24 mouse cellular contexts compared by ENCODE assay signal in genomic region chr4:30099166-30099565, GRCm38 (mm10).
DNase-seq lines count a peak whose midpoint lies in the region; ATAC-seq and TF ChIP-seq lines count a peak whose summit lies in the region.
"Had no signal": no experiment of that assay in that cellular context is flagged by ENCODE, and none has a peak within 500 bp of the region (broad histone marks: within the 10 kb centered on the region; RNA-seq: fewer than 3 reads in every experiment).

No protein-coding gene starts in this region.

- H3K9me3 ChIP-seq in hindbrain, postnatal 0 days (ENCODE audit: low read length): no peaks in the 10 kb centered on the region
- H3K9me3 ChIP-seq in hindbrain, embryonic 10.5 days: no peaks in the 10 kb centered on the region
- no peaks in the 10 kb centered on the region for H3K9me3 ChIP-seq in midbrain, embryonic 14.5 days (ENCODE audit: control insufficient read depth, low read length)
- H3K9me3 ChIP-seq in midbrain, embryonic 16.5 days (replicated peaks; ENCODE audit: control insufficient read depth, low read length, poor library complexity, severe bottlenecking): no peaks in the 10 kb centered on the region
- H3K9me3 ChIP-seq: embryonic facial prominence, embryonic 10.5 days; embryonic facial prominence, embryonic 13.5 days; forebrain, embryonic 12.5 days; forebrain, embryonic 15.5 days; heart, embryonic 12.5 days; heart, embryonic 15.5 days had no signal

- 71% methylated on average over 2 of the region's 2 CpGs for WGBS in hindbrain, postnatal 0 days
- WGBS in hindbrain, embryonic 10.5 days: 82% methylated on average over 2 of the region's 2 CpGs
- WGBS in midbrain, embryonic 14.5 days: 51% methylated on average over 2 of the region's 2 CpGs
- 52% methylated on average over 2 of the region's 2 CpGs for WGBS in midbrain, embryonic 16.5 days

- no peak for TF ChIP-seq CTCF in hindbrain, postnatal 0 days (IDR thresholded peaks at IDR 0.05; ENCODE audit: low read depth)

- no peak overlapping the region for H3K4me2 ChIP-seq in hindbrain, postnatal 0 days (ENCODE audit: low read depth, low read length)
- no peak overlapping the region for H3K4me2 ChIP-seq in midbrain, embryonic 14.5 days (ENCODE audit: low read length)
- H3K4me2 ChIP-seq in midbrain, embryonic 16.5 days (ENCODE audit: low read length): no peak overlapping the region
- H3K4me2 ChIP-seq: embryonic facial prominence, embryonic 13.5 days; forebrain, embryonic 12.5 days; forebrain, embryonic 15.5 days; heart, embryonic 12.5 days; heart, embryonic 15.5 days; hindbrain, embryonic 14.5 days had no signal

- peak; percentile 70 to 72 for DNase-seq in cerebellum, postnatal 14 days
- DNase-seq in cerebellum, adult 9-10 months: no peak
- DNase-seq in hindbrain, postnatal 0 days (ENCODE audit: low spot score): peak; percentile 35
- DNase-seq in hindbrain, embryonic 10.5 days (ENCODE audit: low spot score): no peak
- peak; percentile 5 for DNase-seq in midbrain, embryonic 14.5 days
- DNase-seq: adrenal gland, adult 2 months; adrenal gland, postnatal 14 days; cerebellum, adult 9-11 months; embryo, embryonic 11 days; gastrocnemius, postnatal 25 days; heart, adult 18-20 months; heart, postnatal 10 days; heart, postnatal 36 days had no signal

- H3K27me3 ChIP-seq in hindbrain, postnatal 0 days (ENCODE audit: insufficient read depth, low read length): no peaks in the 10 kb centered on the region
- no peaks in the 10 kb centered on the region for H3K27me3 ChIP-seq in hindbrain, embryonic 10.5 days (ENCODE audit: insufficient read depth, poor library complexity, severe bottlenecking)
- H3K27me3 ChIP-seq in midbrain, embryonic 14.5 days (ENCODE audit: control insufficient read depth, insufficient read depth, low read length): no peaks in the 10 kb centered on the region
- no peaks in the 10 kb centered on the region for H3K27me3 ChIP-seq in midbrain, embryonic 16.5 days (ENCODE audit: control insufficient read depth, insufficient read depth, low read depth, low read length)
- H3K27me3 ChIP-seq: embryonic facial prominence, embryonic 13.5 days; forebrain, embryonic 12.5 days; forebrain, embryonic 15.5 days; heart, embryonic 12.5 days; heart, embryonic 15.5 days had no signal

- no peak overlapping the region for H3K9ac ChIP-seq in hindbrain, postnatal 0 days (replicated peaks; ENCODE audit: low read length)
- no peak overlapping the region for H3K9ac ChIP-seq in midbrain, embryonic 14.5 days (replicated peaks; ENCODE audit: low read length)
- no peak overlapping the region for H3K9ac ChIP-seq in midbrain, embryonic 16.5 days (ENCODE audit: low read depth, low read length)
- H3K9ac ChIP-seq: embryonic facial prominence, embryonic 13.5 days; forebrain, embryonic 12.5 days; forebrain, embryonic 15.5 days; heart, embryonic 12.5 days; heart, embryonic 15.5 days; hindbrain, embryonic 14.5 days had no signal

- H3K27ac ChIP-seq in hindbrain, postnatal 0 days: no peak overlapping the region
- H3K27ac ChIP-seq in hindbrain, embryonic 10.5 days: no peak overlapping the region
- no peak overlapping the region for H3K27ac ChIP-seq in midbrain, embryonic 14.5 days (replicated peaks; ENCODE audit: low read depth, low read length)
- H3K27ac ChIP-seq in midbrain, embryonic 16.5 days (ENCODE audit: low read length): no peak overlapping the region
- H3K27ac ChIP-seq: embryonic facial prominence, embryonic 10.5 days; embryonic facial prominence, embryonic 13.5 days; forebrain, embryonic 12.5 days; forebrain, embryonic 15.5 days; heart, embryonic 15.5 days; hindbrain, embryonic 14.5 days had no signal

- H3K4me3 ChIP-seq in hindbrain, postnatal 0 days (ENCODE audit: low read length): no peak overlapping the region
- no peak overlapping the region for H3K4me3 ChIP-seq in hindbrain, embryonic 10.5 days
- no peak overlapping the region for H3K4me3 ChIP-seq in midbrain, embryonic 14.5 days (replicated peaks; ENCODE audit: low read depth, low read length)
- H3K4me3 ChIP-seq in midbrain, embryonic 16.5 days (ENCODE audit: low read depth, low read length): no peak overlapping the region
- H3K4me3 ChIP-seq: embryonic facial prominence, embryonic 10.5 days; embryonic facial prominence, embryonic 13.5 days; erythroblast, embryonic 14.5 days; forebrain, embryonic 12.5 days; forebrain, embryonic 15.5 days; heart, embryonic 12.5 days; heart, embryonic 15.5 days had no signal

- H3K4me1 ChIP-seq in hindbrain, postnatal 0 days (ENCODE audit: insufficient read depth, low read length): no peaks in the 10 kb centered on the region
- H3K4me1 ChIP-seq in hindbrain, embryonic 10.5 days (replicated peaks): no peaks in the 10 kb centered on the region
- H3K4me1 ChIP-seq in midbrain, embryonic 14.5 days (ENCODE audit: control insufficient read depth, insufficient read depth, low read length): no peaks in the 10 kb centered on the region
- no peaks in the 10 kb centered on the region for H3K4me1 ChIP-seq in midbrain, embryonic 16.5 days (ENCODE audit: control insufficient read depth, insufficient read depth, low read length)
- H3K4me1 ChIP-seq: embryonic facial prominence, embryonic 10.5 days; embryonic facial prominence, embryonic 13.5 days; forebrain, embryonic 12.5 days; forebrain, embryonic 15.5 days; heart, embryonic 12.5 days; heart, embryonic 15.5 days had no signal

- H3K36me3 ChIP-seq in hindbrain, postnatal 0 days (ENCODE audit: insufficient read depth, low read length): no peaks in the 10 kb centered on the region
- no peaks in the 10 kb centered on the region for H3K36me3 ChIP-seq in hindbrain, embryonic 10.5 days
- no peaks in the 10 kb centered on the region for H3K36me3 ChIP-seq in midbrain, embryonic 14.5 days (ENCODE audit: control insufficient read depth, insufficient read depth, low read length)
- H3K36me3 ChIP-seq in midbrain, embryonic 16.5 days (ENCODE audit: control insufficient read depth, insufficient read depth, low read length): no peaks in the 10 kb centered on the region
- H3K36me3 ChIP-seq: embryonic facial prominence, embryonic 10.5 days; embryonic facial prominence, embryonic 13.5 days; forebrain, embryonic 12.5 days; forebrain, embryonic 15.5 days; heart, embryonic 12.5 days; heart, embryonic 15.5 days had no signal

- no peak for ATAC-seq in hindbrain, postnatal 0 days
- ATAC-seq in midbrain, embryonic 14.5 days (ENCODE audit: low FRiP score, low TSS enrichment): no peak
- ATAC-seq in midbrain, embryonic 16.5 days: no peak
- ATAC-seq: CD4-positive, CD25-positive, alpha-beta regulatory T cell, adult 4 months; forebrain, embryonic 15.5 days; intestine, postnatal 0 days had no signal

Comparison
In these comparisons a context has a peak if more than half of its experiments do, and no peak if none do; other contexts are left out.
1. DNase-seq: peak in cerebellum, postnatal 14 days (2 of 2), hindbrain, postnatal 0 days (single experiment) and midbrain, embryonic 14.5 days (single experiment); none in cerebellum, adult 9-10 months (single experiment) and hindbrain, embryonic 10.5 days (single experiment).